Mouse (Mus musculus) heart, embryonic 14.5 days (tissue): ENCODE results near the gene Ints11. TPM values are rescaled to one million over a fixed set of nuclear protein-coding genes. Genes with fewer than 3 reads are reported as not detected.

Experiments used
- microRNA-seq: library from miRNA; unstranded; fragments of <30 nt; microRNA quantifications from one replicate; pipeline ENCODE4, GENCODE M21; 2016
- polyA plus RNA-seq: library from polyadenylated mRNA; unstranded; fragments of >200 nt; fragmentation: Nextera tagmentation; extraction: Ambion mirVana; gene quantifications from 2 replicates; pipeline ENCODE4 v1.2.1, GENCODE M21; 2014

Ints11 gene
- polyA plus RNA-seq, 1 experiment from 2014 or later: 38.5 TPM

Small RNAs within 50 kb of the gene (microRNA-seq; reads per million reads assigned to microRNA genes)
- gene Gm22991: not detected

Other genes with a start within 250 kb of the Ints11 start
- 33.5 and 36.7 TPM in 2 replicates for gene Cdk11b, start 244.7 kb upstream of the Ints11 start, polyA plus RNA-seq
- not detected in 2 replicates for gene Gm10563, start 224.1 kb upstream of the Ints11 start, polyA plus RNA-seq
- 63.1 and 67.1 TPM in 2 replicates for gene Mmp23, start 216.2 kb upstream of the Ints11 start, polyA plus RNA-seq
- 12.5 and 15.3 TPM in 2 replicates for gene Mib2, start 200.3 kb upstream of the Ints11 start, polyA plus RNA-seq
- gene Fndc10, start 175.2 kb upstream of the Ints11 start, polyA plus RNA-seq: 1.9 and 2.4 TPM in 2 replicates
- 113 and 115 TPM in 2 replicates for gene Ssu72, start 164.7 kb upstream of the Ints11 start, polyA plus RNA-seq
- 0.23 and 0.28 TPM in 2 replicates for gene Tmem240, start 134.7 kb upstream of the Ints11 start, polyA plus RNA-seq
- gene Atad3a, start 108.5 kb upstream of the Ints11 start, polyA plus RNA-seq: 89.0 and 95.2 TPM in 2 replicates
- gene Vwa1, start 94.8 kb upstream of the Ints11 start, polyA plus RNA-seq: 4.5 and 4.9 TPM in 2 replicates
- 2.4 and 2.5 TPM in 2 replicates for gene Tmem88b, start 83.7 kb upstream of the Ints11 start, polyA plus RNA-seq
- not detected in 2 replicates for gene Ankrd65, start 79.1 kb upstream of the Ints11 start, polyA plus RNA-seq
- gene Mrpl20, start 66.7 kb upstream of the Ints11 start, polyA plus RNA-seq: 146 and 160 TPM in 2 replicates
- gene Ccnl2, start 57.1 kb upstream of the Ints11 start, polyA plus RNA-seq: 120 and 126 TPM in 2 replicates
- 112 and 118 TPM in 2 replicates for gene Aurkaip1, start 38.3 kb upstream of the Ints11 start, polyA plus RNA-seq
- 55.5 and 75.6 TPM in 2 replicates for gene Mxra8, start 29.9 kb upstream of the Ints11 start, polyA plus RNA-seq
- gene Dvl1, start 22.1 kb upstream of the Ints11 start, polyA plus RNA-seq: 9.1 and 10.9 TPM in 2 replicates
- gene Tas1r3, start 6.2 kb upstream of the Ints11 start, polyA plus RNA-seq: 0.09 and 0.12 TPM in 2 replicates
- 10.9 and 11.0 TPM in 2 replicates for gene Cptp, start 106 bp upstream of the Ints11 start, polyA plus RNA-seq
- 28.0 and 30.0 TPM in 2 replicates for gene Pusl1, start 22.2 kb downstream of the Ints11 start, polyA plus RNA-seq
- gene Acap3, start 22.3 kb downstream of the Ints11 start, polyA plus RNA-seq: 9.0 and 9.4 TPM in 2 replicates
- gene Ube2j2, start 74.3 kb downstream of the Ints11 start, polyA plus RNA-seq: 75.5 and 98.6 TPM in 2 replicates
- gene C1qtnf12, start 92.8 kb downstream of the Ints11 start, polyA plus RNA-seq: 26.8 and 29.2 TPM in 2 replicates
- 8.9 and 11.5 TPM in 2 replicates for gene B3galt6, start 123.1 kb downstream of the Ints11 start, polyA plus RNA-seq
- gene Sdf4, start 123.3 kb downstream of the Ints11 start, polyA plus RNA-seq: 133 and 137 TPM in 2 replicates
- gene Tnfrsf4, start 144.3 kb downstream of the Ints11 start, polyA plus RNA-seq: 0.51 and 0.57 TPM in 2 replicates
- gene Tnfrsf18, start 156.6 kb downstream of the Ints11 start, polyA plus RNA-seq: 2.2 and 2.3 TPM in 2 replicates
- 0.11 and 0.26 TPM in 2 replicates for gene Ttll10, start 189.9 kb downstream of the Ints11 start, polyA plus RNA-seq
- gene 9430015G10Rik, start 240.4 kb downstream of the Ints11 start, polyA plus RNA-seq: 12.0 and 14.6 TPM in 2 replicates